Mouse (Mus musculus) gastrocnemius, postnatal 14 days (tissue): Measurements from ENCODE around the gene Bcar3. TPM values are rescaled to one million over a fixed set of nuclear protein-coding genes. Genes with fewer than 3 reads are reported as not detected.
"Not testable (repeated sequence)": the region's sequence is repeated elsewhere in the genome, so short reads cannot be mapped to it uniquely, and the experiment has no call there.

ENCODE experiments used
- DNase-seq: peaks from one replicate; pipeline ENCODE4 v3.0.0; 2021; ENCODE audit warnings: mixed read lengths
- intact Hi-C: fragments of 180-260 bp; cut with DNase I; formaldehyde crosslinking; loops from one replicate; pipeline ENCODE4 v1.15.1; 2025; ENCODE audit warnings: low total_unique reads
- long read RNA-seq, 2 experiments: library from polyadenylated mRNA; stranded (forward); transcript quantifications; one replicate each; pipeline ENCODE4 v2.0.0; 2021
- total RNA-seq, 2 experiments: library from RNA; stranded (reverse); gene quantifications; 2 replicates each; pipeline ENCODE4 v1.2.3; 2021

Bcar3 gene
- total RNA-seq = 1 to 10 TPM; 8.3 to 9.5 TPM
- long read RNA-seq, experiment 1, partial matches to known transcripts = 2 of 11 reads
- long read RNA-seq, experiment 1, other reads (novel, unspliced or antisense) = 4 of 11 reads
- long read RNA-seq, experiment 2, transcript Bcar3-201 (12 exons, 3,311 nt) = major isoform, 8 of 11 reads
- long read RNA-seq, experiment 2, partial matches to known transcripts = 2 of 11 reads
- long read RNA-seq, experiment 2, other reads (novel, unspliced or antisense) = 1 of 11 reads

GRCm38 (mm10) chr3:122293954-122294850 is at the start of gene Bcar3:
Bcar3 (plus strand) TSS chr3:122294136.
- DNase-seq = peak; percentile 92
- intact Hi-C loops = no loop called here

- no peak for DNase-seq
- intact Hi-C loops = no loop called here
These were observed 49.2 kb upstream of the Bcar3 start for GRCm38 (mm10) chr3:122244759-122245158.

- intact Hi-C loops = no loop called here
These were observed 48.6 kb upstream of the Bcar3 start, which contains the start of gene Gclm for GRCm38 (mm10) chr3:122245215-122245877. Gclm (plus strand) TSS chr3:122245557.

GRCm38 (mm10) chr3:122245878-122246332 is 48.0 kb upstream of the Bcar3 start:
- intact Hi-C loops = no loop called here

More at GRCm38 (mm10) chr3:122245215-122245877, 48.6 kb upstream of the Bcar3 start, which contains the start of gene Gclm:
- peak; percentile 93 for DNase-seq

GRCm38 (mm10) chr3:122246406-122246805 is 47.5 kb upstream of the Bcar3 start:
- intact Hi-C loops = no loop called here
- DNase-seq = no peak

More at GRCm38 (mm10) chr3:122245878-122246332, 48.0 kb upstream of the Bcar3 start:
- DNase-seq = peak; percentile 60

- intact Hi-C loops = no loop called here
- DNase-seq = no peak
These were observed 46.8 kb upstream of the Bcar3 start for GRCm38 (mm10) chr3:122246986-122247767.

GRCm38 (mm10) chr3:122247768-122248100 is 46.2 kb upstream of the Bcar3 start:
- no peak for DNase-seq
- intact Hi-C loops = no loop called here

- intact Hi-C loops = no loop called here
- DNase-seq = no peak
These were observed 41.3 kb upstream of the Bcar3 start for GRCm38 (mm10) chr3:122252466-122253253.

- intact Hi-C loops = not testable (repeated sequence)
These were observed 39.9 kb upstream of the Bcar3 start for GRCm38 (mm10) chr3:122254050-122254449.

GRCm38 (mm10) chr3:122269986-122270385 is 23.9 kb upstream of the Bcar3 start:
- DNase-seq = no peak
- intact Hi-C loops = loop anchor here (10.0 kb wide), 1 partner anchor 95 kb away; no protein-coding TSS in a partner anchor

More at GRCm38 (mm10) chr3:122254050-122254449, 39.9 kb upstream of the Bcar3 start:
- DNase-seq = not testable (repeated sequence)

- DNase-seq, intact Hi-C loops: not testable (repeated sequence)
These were observed 21.4 kb upstream of the Bcar3 start for GRCm38 (mm10) chr3:122272565-122272964.

- no peak for DNase-seq
- intact Hi-C loops = no loop called here
These were observed 20.3 kb upstream of the Bcar3 start for GRCm38 (mm10) chr3:122273407-122274240.

GRCm38 (mm10) chr3:122274241-122275024 is 19.5 kb upstream of the Bcar3 start, which contains the start of gene Dnttip2:
Dnttip2 (plus strand) TSS chr3:122274388.
- intact Hi-C loops = no loop called here
- DNase-seq = peak; percentile 94

GRCm38 (mm10) chr3:122275111-122275510 is 18.8 kb upstream of the Bcar3 start:
- DNase-seq = no peak
- intact Hi-C loops = no loop called here

- DNase-seq = no peak
- intact Hi-C loops = no loop called here
These were observed 6.7 kb upstream of the Bcar3 start for GRCm38 (mm10) chr3:122287195-122287594.

- intact Hi-C loops = no loop called here
These were observed 5.2 kb upstream of the Bcar3 start for GRCm38 (mm10) chr3:122288613-122289195.

More at GRCm38 (mm10) chr3:122288613-122289195, 5.2 kb upstream of the Bcar3 start:
- no peak for DNase-seq
